Mouse (Mus musculus): ENCODE measurements around the gene Vdac2.

- TF ChIP-seq CTCF (IDR thresholded peaks at IDR 0.05; ENCODE audit: low read depth, low read length) (no peak), GATA1 (IDR thresholded peaks at IDR 0.05; ENCODE audit: borderline replicate concordance, low read length) (no peak), TAL1 (conservative IDR thresholded peaks at IDR 0.05; ENCODE audit: low read depth, low read length) (no peak), POLR2AphosphoS5 (IDR thresholded peaks at IDR 0.05; ENCODE audit: insufficient replicate concordance, low read depth, low read length) (no peak), GATA2 (IDR thresholded peaks at IDR 0.05; ENCODE audit: borderline replicate concordance, low read depth, low read length) (no peak)
These were observed 10.4 kb upstream of the Vdac2 start for GRCm38 (mm10) chr14:21814606-21815005.
